Mouse (Mus musculus): Measurements from ENCODE around the gene Cd82. TPM values are rescaled to one million over a fixed set of nuclear protein-coding genes. Genes with fewer than 3 reads are reported as not detected.

The Cd82 gene
- total and polyA plus RNA-seq, 2 experiments from 2014 or later = 12.4 to 21.8 TPM

DNA sequence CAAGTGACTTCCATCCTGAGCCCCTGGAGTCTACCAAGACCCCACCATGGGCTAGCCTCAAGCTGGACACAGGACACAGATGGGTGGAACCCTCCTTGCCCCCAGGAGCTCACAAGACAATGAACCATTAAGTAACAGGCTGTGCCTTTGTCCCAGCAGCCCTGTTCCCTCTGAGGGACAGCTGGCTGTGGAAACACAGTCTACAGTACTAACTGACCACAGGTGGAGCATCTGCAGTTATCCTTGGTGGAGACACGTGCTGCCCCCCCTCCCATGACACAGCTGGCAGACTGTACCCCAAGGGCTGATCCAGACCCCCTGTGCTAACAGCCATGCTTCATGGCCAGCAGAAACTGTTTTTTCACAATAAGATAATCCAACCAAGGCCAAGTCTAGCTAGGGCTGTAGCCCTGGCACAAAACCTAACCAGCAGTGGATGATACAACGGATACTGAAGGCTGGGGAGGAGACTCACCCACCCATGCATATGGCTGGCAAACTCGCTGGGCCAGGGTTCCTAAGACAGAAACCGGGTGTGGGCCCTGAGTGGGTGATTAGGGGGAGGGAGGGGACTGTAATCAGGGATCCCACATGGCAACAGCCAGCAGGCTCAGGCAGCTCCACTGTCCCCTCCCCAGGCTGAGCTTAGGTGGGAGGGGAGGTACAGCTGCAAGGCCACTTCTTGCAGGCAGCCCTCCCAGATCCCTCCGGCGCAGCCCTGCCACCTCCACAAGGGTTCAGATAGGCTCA lies 15.3 kb downstream of the Cd82 start:
- no peak overlapping the region; the same call in 1 of the 2 replicates for H3K27ac ChIP-seq
- peak; percentile 22 for ATAC-seq
- H3K4me2 ChIP-seq (ENCODE audit: low read depth, low read length) = no peak overlapping the region
- no peaks in the 10 kb centered on the region for H3K36me3 ChIP-seq (ENCODE audit: insufficient read depth, low read length)
- no peak for DNase-seq (ENCODE audit: low spot score)
- 58% methylated on average over 6 of the region's 6 CpGs for WGBS
- no peaks in the 10 kb centered on the region for H3K9me3 ChIP-seq (ENCODE audit: low read length)
- H3K27me3 ChIP-seq (ENCODE audit: insufficient read depth, low read length) = no peaks in the 10 kb centered on the region
- H3K4me1 ChIP-seq (ENCODE audit: insufficient read depth, low read length) = no peaks in the 10 kb centered on the region
- no peak overlapping the region for H3K9ac ChIP-seq (replicated peaks; ENCODE audit: low read length)
- no peak for TF ChIP-seq CTCF (IDR thresholded peaks at IDR 0.05; ENCODE audit: low read depth)
- no peak overlapping the region for H3K4me3 ChIP-seq (ENCODE audit: low read length)

DNA sequence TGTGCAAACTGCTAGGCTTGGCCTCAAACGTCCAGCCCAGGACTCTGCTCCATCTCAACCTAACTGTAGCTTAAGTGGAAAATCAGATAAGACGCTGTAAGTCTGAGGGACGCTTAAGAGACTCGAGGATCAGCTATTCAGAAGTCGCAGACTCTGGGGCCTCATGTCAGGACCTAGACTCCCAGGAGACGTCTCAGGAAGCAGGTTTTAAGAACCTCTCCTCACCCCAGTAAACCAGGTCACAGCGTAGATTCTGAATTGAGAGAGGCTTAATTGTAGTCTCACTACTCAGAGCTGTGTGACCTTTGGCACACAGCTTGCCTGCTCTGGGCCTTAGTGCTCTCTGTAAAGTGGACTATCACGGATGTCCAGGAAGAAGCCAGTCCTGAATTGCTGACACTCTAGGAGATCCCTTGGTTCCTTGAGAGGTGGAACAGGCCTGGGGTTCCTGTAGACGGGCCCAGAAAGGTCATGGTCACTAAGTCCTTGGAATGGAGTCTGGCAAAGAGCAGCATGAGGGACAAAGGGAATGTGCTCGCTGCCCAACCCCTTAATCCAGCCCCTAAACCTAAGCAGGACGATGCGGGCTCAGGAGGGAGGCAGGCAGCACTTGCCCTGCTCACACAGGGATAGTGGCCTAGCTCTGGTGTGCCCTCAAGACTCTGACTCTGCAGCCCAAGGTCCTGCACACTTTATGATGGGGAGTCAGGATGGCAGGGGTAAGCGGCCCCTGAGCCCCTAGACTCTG lies 16.2 kb downstream of the Cd82 start:
- ATAC-seq = no peak
- Histone ChIP-seq H3K4me2 (ENCODE audit: low read depth, low read length) (no peak overlapping the region), H3K9ac (replicated peaks; ENCODE audit: low read length) (no peak overlapping the region), H3K27me3 (ENCODE audit: insufficient read depth, low read length) (no peaks in the 10 kb centered on the region), H3K9me3 (ENCODE audit: low read length) (no peaks in the 10 kb centered on the region), H3K4me1 (ENCODE audit: insufficient read depth, low read length) (no peaks in the 10 kb centered on the region), H3K36me3 (ENCODE audit: insufficient read depth, low read length) (no peaks in the 10 kb centered on the region), H3K4me3 (ENCODE audit: low read length) (no peak overlapping the region), H3K27ac (no peak overlapping the region; the same call in 1 of the 2 replicates)
- no peak for DNase-seq (ENCODE audit: low spot score)
- 66% methylated on average over 13 of the region's 13 CpGs for WGBS
- no peak for TF ChIP-seq CTCF (IDR thresholded peaks at IDR 0.05; ENCODE audit: low read depth)

DNA sequence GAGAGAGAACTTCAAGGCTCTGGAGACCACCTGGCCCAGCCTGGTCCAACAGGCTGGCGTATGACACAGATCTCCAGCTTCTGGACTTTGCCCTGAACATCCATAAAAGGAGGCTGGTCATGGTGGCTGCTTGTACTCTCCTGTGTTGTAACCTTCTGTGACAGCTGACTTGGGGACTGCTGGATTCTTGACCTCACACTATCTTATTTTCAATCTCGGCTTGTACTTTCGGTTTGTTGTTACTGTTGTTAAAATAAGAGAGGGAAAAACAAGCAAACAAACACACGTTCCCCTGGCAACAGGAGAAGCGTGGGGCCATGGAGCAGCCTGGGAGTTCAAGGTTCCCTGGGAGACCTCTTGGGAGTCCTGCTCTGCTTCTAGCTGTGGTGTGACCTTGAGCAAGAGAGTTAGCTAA lies 17.7 kb downstream of the Cd82 start:
- Histone ChIP-seq H3K27me3 (ENCODE audit: insufficient read depth, low read length) (no peaks in the 10 kb centered on the region), H3K27ac (no peak overlapping the region), H3K4me2 (ENCODE audit: low read depth, low read length) (no peak overlapping the region), H3K4me1 (ENCODE audit: insufficient read depth, low read length) (peaks cover under 1% of the 10 kb centered on the region; the same call in 1 of the 2 replicates), H3K9me3 (ENCODE audit: low read length) (no peaks in the 10 kb centered on the region), H3K36me3 (ENCODE audit: insufficient read depth, low read length) (no peaks in the 10 kb centered on the region), H3K4me3 (ENCODE audit: low read length) (no peak overlapping the region), H3K9ac (replicated peaks; ENCODE audit: low read length) (no peak overlapping the region)
- no peak for TF ChIP-seq CTCF (IDR thresholded peaks at IDR 0.05; ENCODE audit: low read depth)
- ATAC-seq = no peak
- WGBS = 85% methylated on average over 5 of the region's 5 CpGs
- DNase-seq (ENCODE audit: low spot score) = no peak

DNA sequence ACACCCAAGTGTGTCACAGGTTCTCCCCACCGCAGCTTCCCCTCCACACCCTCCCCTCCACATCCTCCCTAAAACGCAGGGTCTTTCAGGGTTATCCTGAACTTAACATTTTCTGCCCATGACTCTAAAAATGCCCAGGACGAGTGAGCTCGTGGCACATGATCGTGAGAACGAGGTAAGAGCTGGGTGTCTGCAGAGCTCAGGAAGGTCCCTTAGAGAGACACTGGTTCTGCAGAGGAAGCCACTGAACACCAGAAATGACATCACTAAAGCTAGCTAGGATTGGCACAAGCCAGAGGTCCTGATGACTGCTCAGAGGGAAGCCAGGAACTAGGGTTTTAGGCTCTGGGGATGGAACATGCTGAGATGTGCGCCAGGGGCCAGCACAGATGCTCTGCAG lies 18.7 kb downstream of the Cd82 start:
- no peak for ATAC-seq

DNA sequence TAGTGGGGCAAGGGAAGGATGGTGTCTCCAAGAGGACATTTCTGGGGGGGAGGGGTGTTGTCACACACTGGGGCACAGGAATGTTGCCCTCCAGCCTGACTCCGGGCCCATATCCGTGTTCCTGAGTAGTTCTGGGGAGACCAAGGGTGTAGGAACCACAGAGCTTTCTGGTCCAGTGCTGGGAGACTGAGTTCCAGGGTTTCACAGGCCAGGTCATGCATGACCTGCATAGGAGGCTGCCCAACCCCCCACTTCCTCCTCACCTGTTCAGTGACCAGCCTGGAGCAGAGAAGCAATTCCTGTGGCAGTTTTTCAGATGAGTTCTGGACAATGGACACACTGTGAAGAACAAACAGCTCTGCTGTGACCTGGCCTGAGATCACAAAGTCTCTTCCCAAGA lies 19.8 kb downstream of the Cd82 start:
- H3K4me2 ChIP-seq (ENCODE audit: low read depth, low read length) = no peak overlapping the region
- H3K4me3 ChIP-seq (ENCODE audit: low read length) = no peak overlapping the region
- no peak for ATAC-seq
- no peak for TF ChIP-seq CTCF (IDR thresholded peaks at IDR 0.05; ENCODE audit: low read depth)
- H3K27ac ChIP-seq = no peak overlapping the region
- no peaks in the 10 kb centered on the region for H3K27me3 ChIP-seq (ENCODE audit: insufficient read depth, low read length)
- no peaks in the 10 kb centered on the region for H3K9me3 ChIP-seq (ENCODE audit: low read length)
- DNase-seq (ENCODE audit: low spot score) = no peak
- no peak overlapping the region for H3K9ac ChIP-seq (replicated peaks; ENCODE audit: low read length)
- H3K36me3 ChIP-seq (ENCODE audit: insufficient read depth, low read length) = no peaks in the 10 kb centered on the region
- H3K4me1 ChIP-seq (ENCODE audit: insufficient read depth, low read length) = peaks cover 12% of the 10 kb centered on the region; the same call in 1 of the 2 replicates
- 77% methylated on average over 2 of the region's 2 CpGs for WGBS

More for the DNA sequence above, 18.7 kb downstream of the Cd82 start:
- H3K27ac ChIP-seq = no peak overlapping the region
- WGBS = 83% methylated on average over 7 of the region's 7 CpGs
- no peaks in the 10 kb centered on the region for H3K27me3 ChIP-seq (ENCODE audit: insufficient read depth, low read length)
- TF ChIP-seq CTCF (IDR thresholded peaks at IDR 0.05; ENCODE audit: low read depth) = no peak
- no peak overlapping the region for H3K4me2 ChIP-seq (ENCODE audit: low read depth, low read length)
- H3K36me3 ChIP-seq (ENCODE audit: insufficient read depth, low read length) = no peaks in the 10 kb centered on the region
- H3K4me1 ChIP-seq (ENCODE audit: insufficient read depth, low read length) = peaks cover 10% of the 10 kb centered on the region; the same call in 1 of the 2 replicates
- no peak overlapping the region for H3K4me3 ChIP-seq (ENCODE audit: low read length)
- no peaks in the 10 kb centered on the region for H3K9me3 ChIP-seq (ENCODE audit: low read length)
- H3K9ac ChIP-seq (replicated peaks; ENCODE audit: low read length) = no peak overlapping the region
- DNase-seq (ENCODE audit: low spot score) = no peak

DNA sequence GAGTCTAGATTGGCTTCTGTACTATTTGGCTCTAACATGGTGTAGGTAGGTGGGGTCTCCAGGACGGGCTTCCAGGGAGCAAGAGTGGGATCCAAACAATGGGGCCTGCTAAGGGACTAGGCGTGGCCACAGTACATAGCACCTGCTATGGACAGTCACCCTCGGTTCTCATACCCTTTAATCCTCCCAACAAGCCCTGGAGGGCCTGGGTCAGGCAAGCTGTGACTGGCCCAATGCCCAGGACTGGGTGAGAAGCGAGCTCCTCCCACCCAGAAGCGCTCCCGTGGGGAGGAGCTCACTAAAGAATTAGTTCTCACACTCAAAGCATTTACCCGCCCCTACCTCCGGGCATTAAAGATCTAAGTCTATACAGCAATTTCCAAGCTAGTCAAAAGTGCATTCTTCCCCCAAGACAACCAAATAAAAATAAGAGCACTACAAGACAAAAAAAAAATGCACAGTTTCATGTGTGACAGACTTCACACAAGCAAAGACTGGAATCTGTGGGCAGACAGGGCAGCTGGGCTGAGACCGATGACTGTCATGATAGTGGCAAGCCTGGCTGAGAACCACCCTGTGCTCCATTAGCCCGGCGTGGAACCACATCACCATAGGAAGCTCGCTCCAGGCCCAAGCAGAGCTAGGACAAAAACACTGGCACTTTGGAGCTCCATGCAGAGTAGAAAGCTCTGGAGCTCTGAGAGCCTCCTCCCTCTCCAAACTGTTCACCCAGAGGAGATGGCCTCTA lies 23.0 kb downstream of the Cd82 start:
- H3K27ac ChIP-seq = 0 out of 2 replicates have a peak overlapping the region, but pooled peaks have one; percentile 41
- WGBS = 37% methylated on average over 12 of the region's 12 CpGs
- H3K4me2 ChIP-seq (ENCODE audit: low read depth, low read length) = no peak overlapping the region
- H3K4me1 ChIP-seq (ENCODE audit: insufficient read depth, low read length) = peaks cover 12% of the 10 kb centered on the region; the same call in 1 of the 2 replicates
- DNase-seq (ENCODE audit: low spot score) = peak; percentile 57
- no peaks in the 10 kb centered on the region for H3K36me3 ChIP-seq (ENCODE audit: insufficient read depth, low read length)
- H3K9ac ChIP-seq (replicated peaks; ENCODE audit: low read length) = no peak overlapping the region
- no peak for TF ChIP-seq CTCF (IDR thresholded peaks at IDR 0.05; ENCODE audit: low read depth)
- ATAC-seq = peak; percentile 13; the same call in 1 of the 2 replicates
- H3K27me3 ChIP-seq (ENCODE audit: insufficient read depth, low read length) = no peaks in the 10 kb centered on the region
- no peak overlapping the region for H3K4me3 ChIP-seq (ENCODE audit: low read length)
- no peaks in the 10 kb centered on the region for H3K9me3 ChIP-seq (ENCODE audit: low read length)

Measured in hindbrain, postnatal 0 days (tissue).